Mouse (Mus musculus) testis, adult 2 months (tissue): ENCODE measurements at regions not wholly inside any gene's neighbourhood (a gene's known extent, or its start where the extent isn't known, plus 50 kb on each side); places are given as distances from the start of the nearest gene placed in this dataset.

Source experiments
- H3K27ac ChIP-seq: fragments of 200-500 bp; 2 replicates; pipeline ENCODE4 v1.5.1; 2012; ENCODE audit warnings: low read depth, low read length; ENCODE audit not compliant: control insufficient read depth, insufficient read depth
- H3K27me3 ChIP-seq: fragments of 200-500 bp; 2 replicates; pipeline ENCODE4 v1.6.1; 2012; ENCODE audit warnings: mild to moderate bottlenecking, low read length, moderate library complexity; ENCODE audit not compliant: control insufficient read depth, insufficient read depth
- H3K36me3 ChIP-seq: fragments of 200-500 bp; 2 replicates; pipeline ENCODE4 v1.6.1; 2012; ENCODE audit warnings: mild to moderate bottlenecking, low read length; ENCODE audit not compliant: control insufficient read depth, insufficient read depth
- H3K4me1 ChIP-seq: fragments of 200-500 bp; 2 replicates; pipeline ENCODE4 v1.6.1; 2012; ENCODE audit warnings: low read length; ENCODE audit not compliant: control insufficient read depth, insufficient read depth
- H3K4me3 ChIP-seq: fragments of 200-500 bp; 2 replicates; pipeline ENCODE4 v1.5.1; 2012; ENCODE audit warnings: low read depth, mild to moderate bottlenecking, low read length, moderate library complexity, mixed read lengths; ENCODE audit not compliant: control insufficient read depth
- CTCF ChIP-seq: fragments of 200-500 bp; IDR thresholded peaks from 2 replicates; pipeline ENCODE4 v1.5.1; 2012; ENCODE audit warnings: low read depth, mild to moderate bottlenecking, inconsistent platforms, low read length, moderate library complexity; ENCODE audit not compliant: control insufficient read depth, insufficient read depth, insufficient replicate concordance
- POLR2A ChIP-seq: fragments of 200-500 bp; IDR thresholded peaks from 2 replicates; pipeline ENCODE4 v1.6.1; 2012; ENCODE audit warnings: low read depth, mild to moderate bottlenecking, inconsistent platforms, low read length, moderate library complexity; ENCODE audit not compliant: control insufficient read depth

- H3K4me1 ChIP-seq, result no peaks in the 10 kb centered on the region
- no peak overlapping the region for H3K4me3 ChIP-seq
- H3K36me3 ChIP-seq, result no peaks in the 10 kb centered on the region
- no peak for TF ChIP-seq POLR2A
- TF ChIP-seq CTCF, result no peak
- H3K27ac ChIP-seq, result no peak overlapping the region
- no peaks in the 10 kb centered on the region for H3K27me3 ChIP-seq
Observed at GRCm38 (mm10) chr3:52775875-52776274, 241.2 kb downstream of the Cog6 start.

- H3K27me3 ChIP-seq, result no peaks in the 10 kb centered on the region
- no peak overlapping the region for H3K27ac ChIP-seq
- no peaks in the 10 kb centered on the region for H3K4me1 ChIP-seq
- TF ChIP-seq POLR2A, result no peak
- TF ChIP-seq CTCF, result no peak
- H3K36me3 ChIP-seq, result no peaks in the 10 kb centered on the region
- no peak overlapping the region for H3K4me3 ChIP-seq
Observed at GRCm38 (mm10) chr3:52775156-52775555, 241.9 kb downstream of the Cog6 start.

- H3K36me3 ChIP-seq, result no peaks in the 10 kb centered on the region
- no peaks in the 10 kb centered on the region for H3K4me1 ChIP-seq
- H3K27me3 ChIP-seq, result no peaks in the 10 kb centered on the region
- TF ChIP-seq CTCF (no peak), POLR2A (no peak)
- H3K27ac ChIP-seq, result no peak overlapping the region
- no peak overlapping the region for H3K4me3 ChIP-seq
Observed at GRCm38 (mm10) chr3:52774734-52775133, 242.3 kb downstream of the Cog6 start.

DNA sequence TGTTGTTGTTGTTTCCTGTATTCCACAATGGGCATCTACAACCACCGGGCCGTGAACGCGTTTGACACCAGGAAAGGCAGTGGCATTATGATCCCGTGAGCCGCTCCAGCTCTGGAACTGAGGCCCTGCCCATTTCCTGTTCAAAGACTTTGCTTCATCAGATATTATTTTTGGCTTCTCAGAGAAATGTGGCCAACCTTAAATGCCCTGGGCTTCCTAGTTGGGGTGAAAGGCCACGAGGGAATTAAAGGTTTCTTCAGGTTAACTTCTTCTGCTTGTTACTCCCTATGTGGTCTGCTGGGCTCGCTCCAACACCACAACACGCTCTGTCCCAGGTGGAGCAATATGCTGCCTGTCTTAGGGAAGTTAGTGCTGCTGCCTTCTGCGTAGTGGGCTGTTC, 249.8 kb downstream of the Cog6 start:
- H3K4me3 ChIP-seq, result no peak overlapping the region
- no peaks in the 10 kb centered on the region for H3K27me3 ChIP-seq
- no peak overlapping the region for H3K27ac ChIP-seq
- no peak for TF ChIP-seq POLR2A
- no peak for TF ChIP-seq CTCF
- H3K4me1 ChIP-seq, result no peaks in the 10 kb centered on the region
- H3K36me3 ChIP-seq, result no peaks in the 10 kb centered on the region

GRCm38 (mm10) chr3:52766841-52767240, 250.2 kb downstream of the Cog6 start:
- no peak overlapping the region for H3K27ac ChIP-seq
- no peaks in the 10 kb centered on the region for H3K27me3 ChIP-seq
- TF ChIP-seq POLR2A (no peak), CTCF (no peak)
- no peak overlapping the region for H3K4me3 ChIP-seq
- no peaks in the 10 kb centered on the region for H3K4me1 ChIP-seq
- H3K36me3 ChIP-seq, result no peaks in the 10 kb centered on the region

GRCm38 (mm10) chr3:52764166-52764565, 252.9 kb downstream of the Cog6 start:
- Histone ChIP-seq H3K4me3 (no peak overlapping the region), H3K27me3 (no peaks in the 10 kb centered on the region), H3K36me3 (no peaks in the 10 kb centered on the region), H3K27ac (no peak overlapping the region), H3K4me1 (no peaks in the 10 kb centered on the region)
- TF ChIP-seq CTCF, result no peak
- TF ChIP-seq POLR2A, result no peak

DNA sequence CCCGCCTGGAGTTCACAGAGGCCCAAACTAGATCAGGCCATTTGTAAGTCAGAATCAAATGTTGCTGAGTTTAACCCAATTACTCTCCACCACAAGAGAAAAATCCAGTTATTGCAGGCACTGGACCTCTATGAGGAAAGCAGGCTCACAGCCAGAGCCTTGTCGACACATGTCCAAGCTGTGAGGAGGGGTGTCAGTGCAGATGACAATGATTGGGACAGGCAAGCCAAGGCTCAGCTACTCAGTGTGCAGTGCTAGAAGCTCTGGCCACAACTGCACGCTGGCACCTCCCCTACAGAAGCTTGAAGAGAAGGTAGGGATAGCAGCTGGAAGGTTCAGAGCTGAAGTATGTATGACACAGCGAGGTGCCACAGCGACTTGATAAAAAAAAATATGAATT, 253.4 kb downstream of the Cog6 start:
- H3K36me3 ChIP-seq, result no peaks in the 10 kb centered on the region
- TF ChIP-seq POLR2A (no peak), CTCF (no peak)
- no peaks in the 10 kb centered on the region for H3K27me3 ChIP-seq
- no peaks in the 10 kb centered on the region for H3K4me1 ChIP-seq
- H3K27ac ChIP-seq, result no peak overlapping the region
- no peak overlapping the region for H3K4me3 ChIP-seq

GRCm38 (mm10) chr3:52762549-52762948, 254.5 kb downstream of the Cog6 start:
- no peaks in the 10 kb centered on the region for H3K4me1 ChIP-seq
- TF ChIP-seq CTCF (no peak), POLR2A (no peak)
- H3K27ac ChIP-seq, result no peak overlapping the region
- no peaks in the 10 kb centered on the region for H3K36me3 ChIP-seq
- no peak overlapping the region for H3K4me3 ChIP-seq
- no peaks in the 10 kb centered on the region for H3K27me3 ChIP-seq
